Mouse (Mus musculus) left cerebral cortex, postnatal 4 days (tissue): ENCODE results near the gene Iqsec3. TPM values are rescaled to one million over a fixed set of nuclear protein-coding genes. Genes with fewer than 3 reads are reported as not detected.
"Not testable (repeated sequence)": the region's sequence is repeated elsewhere in the genome, so short reads cannot be mapped to it uniquely, and the experiment has no call there.

Experiments
- DNase-seq: peaks from one replicate; pipeline ENCODE4 v3.0.0-alpha.2; 2022
- intact Hi-C: fragments of 180-260 bp; cut with DNase I; formaldehyde crosslinking; loops from one replicate; pipeline ENCODE4 v1.15.1; 2025
- total RNA-seq, 2 experiments: library from RNA; stranded (reverse); gene quantifications; 2 replicates each; pipeline ENCODE4 v1.2.3; 2021

Iqsec3 gene
- total RNA-seq, 2 experiments from 2014 or later: 34.3 to 38.9 TPM

DNA sequence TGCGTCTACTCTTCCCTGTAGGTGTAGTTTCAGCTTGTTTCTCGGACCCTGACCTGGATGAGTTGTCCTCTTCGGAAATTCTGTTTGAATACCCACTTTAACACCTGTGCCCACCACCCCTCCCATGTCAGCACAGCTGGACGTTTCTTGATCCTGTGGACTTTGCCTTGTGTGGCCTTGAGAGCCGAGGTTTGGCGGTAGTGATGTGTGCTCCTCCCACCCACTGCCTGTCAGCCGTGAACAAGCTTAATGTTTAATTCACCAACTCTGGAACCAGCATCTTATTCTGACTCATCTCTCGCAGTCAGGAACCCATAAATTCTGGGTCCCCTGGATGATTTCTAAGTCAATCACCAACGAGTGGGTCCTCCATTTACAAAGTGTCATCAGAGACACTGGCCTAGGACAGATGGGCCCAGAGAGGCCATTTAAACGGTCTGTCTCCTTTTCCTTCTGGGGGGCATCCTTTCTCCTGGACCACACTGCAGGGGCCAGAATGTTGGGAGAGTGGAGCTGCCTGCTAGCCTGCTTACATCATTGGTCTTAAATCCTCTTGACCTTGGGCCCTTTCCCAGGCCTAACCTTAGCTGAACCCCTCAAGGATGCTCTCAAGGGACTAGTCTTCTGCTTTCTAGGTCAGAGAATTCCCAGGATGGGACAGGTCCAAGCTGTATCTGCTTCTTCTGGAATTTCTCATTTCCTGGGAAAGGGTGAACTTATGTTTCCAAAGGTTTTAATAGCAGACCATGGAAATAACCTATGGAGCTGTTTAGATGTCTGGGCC lies 102.1 kb downstream of the Iqsec3 start:
- intact Hi-C loops: no loop called here
- no peak for DNase-seq

DNA sequence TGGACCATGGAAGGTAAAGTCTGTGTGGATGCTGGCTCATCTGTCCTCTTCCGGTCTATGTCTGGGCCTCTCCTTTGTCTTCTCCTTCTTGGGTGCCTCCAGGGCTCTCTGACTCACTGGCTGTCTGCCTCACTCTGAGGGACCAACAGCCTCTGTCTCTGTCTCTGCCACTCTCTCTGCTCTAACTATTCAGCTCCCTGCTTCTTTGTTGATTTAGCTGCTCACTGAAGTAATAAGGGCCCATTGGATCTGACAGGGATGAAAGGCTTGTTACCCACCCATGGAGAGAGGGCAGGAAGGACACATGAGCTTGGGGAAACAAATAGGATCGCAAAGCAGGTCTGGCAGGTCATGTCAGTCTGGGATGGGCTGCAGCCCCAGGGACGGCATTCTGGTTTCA lies 106.4 kb downstream of the Iqsec3 start:
- no peak for DNase-seq
- intact Hi-C loops: no loop called here

DNA sequence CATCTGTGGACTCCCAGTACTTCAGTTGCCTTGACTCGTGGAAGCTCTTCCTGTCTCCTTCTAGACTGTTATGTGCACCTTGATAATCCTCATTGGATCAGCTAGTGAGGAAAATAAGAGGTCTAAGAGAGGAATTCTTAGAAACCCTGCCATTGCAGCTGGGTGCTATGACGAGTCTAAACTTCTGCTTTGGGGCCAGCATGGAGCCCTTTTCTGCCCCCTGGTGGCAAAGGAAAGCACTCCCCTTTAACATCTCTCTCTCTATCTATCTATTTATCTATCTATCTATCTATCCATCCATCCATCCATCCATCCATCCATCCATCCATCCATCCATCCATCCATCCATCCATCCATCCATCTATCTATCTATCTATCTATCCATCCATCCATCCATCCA lies 106.9 kb downstream of the Iqsec3 start:
- peak; percentile 21 for DNase-seq
- intact Hi-C loops: not testable (repeated sequence)

DNA sequence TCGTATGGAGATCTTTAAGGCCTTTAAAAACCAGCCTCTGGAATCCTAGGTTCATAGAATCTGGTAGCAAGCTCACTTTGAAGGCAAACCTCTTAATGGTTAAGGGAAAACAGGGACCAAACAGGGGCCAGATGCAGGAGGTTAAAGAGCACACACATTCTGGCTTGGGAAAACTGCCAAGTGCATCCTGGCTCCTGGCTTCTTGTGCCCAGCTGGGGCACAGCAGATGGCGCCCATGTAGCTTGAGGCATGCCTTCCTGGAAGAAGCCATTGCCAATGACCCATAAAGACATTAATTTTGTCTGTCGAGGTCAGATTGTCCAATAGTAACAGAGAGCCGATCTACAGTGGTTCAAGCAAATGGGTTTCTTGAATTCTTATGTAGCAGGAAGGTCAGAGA lies 109.5 kb downstream of the Iqsec3 start:
- DNase-seq: peak; percentile 46
- intact Hi-C loops: no loop called here

DNA sequence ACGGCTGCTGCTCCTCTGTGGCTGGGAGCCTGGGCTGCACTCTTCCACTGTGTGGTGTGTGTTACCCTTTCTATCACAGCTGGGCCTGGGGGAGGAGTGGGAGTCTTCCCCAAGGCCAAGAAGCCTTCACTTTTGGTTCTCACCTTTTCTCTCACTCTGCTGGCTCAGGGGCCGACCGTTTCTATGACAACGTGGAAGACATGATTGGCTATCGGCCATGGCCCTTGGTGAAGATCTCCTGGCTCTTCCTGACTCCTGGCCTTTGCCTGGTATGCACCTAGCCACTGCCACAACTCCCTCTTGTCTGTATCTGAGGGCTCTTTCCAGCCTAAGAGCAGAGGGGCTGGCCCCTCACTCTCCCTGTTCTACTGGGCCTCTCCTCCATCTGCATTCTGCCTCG lies 110.4 kb downstream of the Iqsec3 start:
- no peak for DNase-seq
- intact Hi-C loops: no loop called here

DNA sequence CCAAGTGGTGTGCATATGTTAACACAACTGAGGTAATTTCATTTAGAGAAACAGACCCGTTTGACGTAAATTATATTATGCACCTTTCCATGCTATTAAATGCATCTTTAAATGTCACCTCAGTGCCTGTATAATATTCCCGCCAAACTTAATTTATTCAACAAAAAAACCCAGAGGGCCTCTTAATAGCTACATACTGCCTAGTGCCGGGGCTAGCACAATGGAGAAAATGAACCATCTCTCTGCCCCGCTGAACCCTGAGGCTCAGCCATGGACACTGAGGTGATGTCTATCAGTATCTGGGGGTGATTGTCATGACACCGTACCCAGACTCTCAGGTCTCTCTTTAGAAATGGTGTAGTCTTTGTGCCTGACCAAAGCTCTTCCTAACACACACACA lies 116.2 kb downstream of the Iqsec3 start:
- intact Hi-C loops: no loop called here
- no peak for DNase-seq

DNA sequence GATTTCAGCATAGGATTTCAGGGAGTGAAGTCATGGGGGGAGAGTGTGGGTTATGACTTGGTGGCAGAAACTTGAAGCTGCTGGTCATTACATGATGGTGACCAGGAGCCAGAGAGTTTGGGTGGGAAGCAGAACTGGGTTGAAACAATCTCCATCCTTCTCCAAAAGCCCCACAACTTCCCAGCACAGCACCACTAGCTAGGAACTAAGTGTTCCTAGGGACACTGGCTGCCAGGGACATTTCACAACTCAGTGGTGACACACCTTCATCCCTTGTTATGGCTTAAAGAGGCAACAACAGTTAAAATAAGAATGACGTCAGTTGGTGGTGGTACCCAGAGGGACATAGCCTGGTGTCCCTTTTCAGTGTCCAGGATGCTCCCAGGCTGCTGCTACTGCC lies 117.4 kb downstream of the Iqsec3 start:
- intact Hi-C loops: no loop called here
- DNase-seq: no peak

DNA sequence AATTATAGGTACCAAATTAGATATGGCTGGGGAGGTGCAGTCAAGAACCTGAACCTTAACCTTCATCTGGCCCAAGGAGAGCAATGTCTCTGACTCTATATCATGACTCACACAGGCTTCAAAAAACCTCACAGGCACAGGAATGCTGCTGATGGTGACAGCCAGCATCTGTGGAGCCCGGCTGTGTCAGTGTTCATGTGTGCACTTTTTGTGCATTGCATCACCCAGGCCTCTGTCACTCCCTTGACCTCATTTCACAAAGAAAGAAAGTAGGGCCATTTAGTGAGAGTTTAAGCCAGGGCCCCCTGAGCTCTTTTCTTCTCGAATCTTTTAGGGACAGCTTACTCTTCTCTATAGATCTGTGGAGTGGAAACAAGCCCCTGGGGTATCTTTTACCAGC lies 121.2 kb downstream of the Iqsec3 start:
- intact Hi-C loops: no loop called here

DNA sequence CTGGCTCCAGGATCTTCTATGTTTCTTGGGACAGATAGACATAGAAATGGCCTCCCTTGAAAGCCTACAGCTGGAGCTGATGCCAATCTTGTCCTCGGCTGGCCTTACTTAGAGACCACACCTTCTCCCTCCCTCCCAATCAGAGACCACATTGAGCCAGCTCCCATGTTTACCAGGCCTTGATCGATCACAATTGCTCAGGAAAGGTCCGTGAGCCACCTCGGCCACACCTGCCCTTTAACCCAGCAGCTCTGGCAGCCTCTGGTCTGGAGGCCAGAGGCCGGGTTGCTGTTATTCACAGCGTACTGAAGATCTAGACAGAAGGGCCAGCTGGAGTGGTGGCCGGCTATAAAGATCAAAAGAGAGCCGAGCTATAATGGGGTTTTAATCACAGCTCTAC lies 127.0 kb downstream of the Iqsec3 start:
- intact Hi-C loops: no loop called here
- no peak for DNase-seq

More for the DNA sequence above, 121.2 kb downstream of the Iqsec3 start:
- DNase-seq: no peak

DNA sequence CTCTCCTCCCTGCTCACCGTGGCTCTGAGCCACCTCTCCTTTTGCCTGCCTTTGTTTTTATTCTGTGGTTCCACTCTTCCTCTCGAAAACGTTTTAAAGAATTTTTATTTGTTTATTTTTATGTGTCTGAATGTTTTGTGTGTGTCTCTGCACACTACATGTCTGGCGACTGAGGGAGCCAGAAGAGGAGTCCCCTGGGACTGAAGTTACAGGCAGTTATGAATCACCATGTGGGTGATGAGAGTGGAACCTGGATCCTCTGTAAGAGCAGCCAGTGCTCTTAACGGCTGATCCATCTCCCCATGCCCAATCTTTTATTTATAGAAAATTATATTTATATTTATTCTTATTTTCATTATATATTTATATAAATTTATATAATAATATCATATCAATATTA lies 129.1 kb downstream of the Iqsec3 start:
- DNase-seq: no peak
- intact Hi-C loops: no loop called here

DNA sequence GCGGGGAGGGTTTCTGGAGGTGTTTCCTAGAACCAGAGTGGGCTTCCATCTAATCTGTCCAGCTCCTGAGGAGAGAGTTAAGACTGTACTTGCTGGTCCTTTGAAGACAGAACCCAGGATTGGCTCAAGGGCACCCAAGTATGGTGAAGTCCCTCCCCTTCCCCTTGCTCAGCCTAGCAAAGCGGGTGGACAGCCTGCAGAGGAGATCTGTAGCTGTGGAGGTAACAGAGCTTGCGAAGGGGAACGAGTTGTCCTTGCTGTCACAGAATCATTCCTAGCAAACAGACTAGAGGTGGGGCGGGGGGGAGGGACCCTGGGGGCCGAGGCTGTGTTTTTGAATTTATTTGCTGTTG lies 129.7 kb downstream of the Iqsec3 start:
- intact Hi-C loops: no loop called here
- DNase-seq: no peak

DNA sequence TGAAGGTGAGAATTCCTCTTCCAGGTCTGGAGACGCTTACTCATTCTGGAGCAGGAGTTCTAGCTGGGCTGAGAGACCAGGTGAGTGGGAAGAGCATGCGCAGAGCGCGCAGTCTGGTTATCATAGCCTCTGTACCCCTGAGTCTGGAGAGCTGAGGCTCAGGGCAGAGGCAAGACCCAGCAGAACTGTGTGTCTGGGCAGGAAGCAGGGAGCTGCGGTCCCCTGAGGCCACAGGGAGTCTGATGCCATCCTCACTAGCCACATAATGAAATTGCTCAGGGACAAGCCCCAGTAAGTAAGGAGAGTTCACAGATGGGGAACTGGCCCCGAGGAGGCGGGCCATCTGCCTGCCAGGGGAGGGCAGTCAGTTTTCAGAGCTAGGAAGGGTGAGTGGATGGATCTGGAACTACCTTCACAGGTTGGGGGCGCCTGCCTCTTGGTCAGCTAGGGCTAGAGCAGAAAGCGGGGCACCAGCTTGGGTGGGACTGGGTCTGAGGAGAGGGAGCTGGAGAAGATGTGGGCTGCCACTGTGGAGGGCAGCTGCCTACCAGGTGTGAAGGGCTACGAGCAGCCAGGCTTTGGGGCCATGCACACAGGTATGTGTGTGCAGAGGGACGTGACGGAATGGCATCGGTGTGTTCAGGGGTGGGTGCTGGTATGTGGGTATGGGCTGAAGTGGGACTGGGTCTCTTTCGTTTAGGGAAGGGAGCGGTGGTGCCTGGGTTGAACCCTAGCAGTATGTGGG lies 130.3 kb downstream of the Iqsec3 start, which contains the start of gene Slc6a12:
TSS of gene Slc6a12 (plus strand) at position 51 of the 745 bp plus-strand sequence.
- DNase-seq: no peak
- intact Hi-C loops: no loop called here

DNA sequence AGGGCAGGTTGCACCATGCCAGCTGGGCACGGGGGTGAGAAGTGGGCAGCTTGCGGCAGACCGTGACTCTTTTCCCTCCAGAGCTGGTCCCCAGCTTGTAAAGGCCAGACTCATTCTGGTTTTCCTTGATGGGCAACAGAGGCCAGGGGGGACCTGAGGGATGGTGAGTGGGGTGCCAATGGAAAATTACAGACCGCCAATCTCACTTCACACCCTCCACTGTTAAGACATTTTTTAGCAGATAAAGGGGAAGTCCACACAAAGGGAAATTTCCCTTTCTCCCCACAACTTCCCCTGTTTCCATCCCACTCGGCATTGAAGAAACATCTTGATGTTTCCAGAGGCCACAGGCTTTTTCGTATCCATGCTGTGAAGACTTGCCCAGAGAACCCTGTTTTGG lies 131.8 kb downstream of the Iqsec3 start:
- intact Hi-C loops: no loop called here
- DNase-seq: no peak

DNA sequence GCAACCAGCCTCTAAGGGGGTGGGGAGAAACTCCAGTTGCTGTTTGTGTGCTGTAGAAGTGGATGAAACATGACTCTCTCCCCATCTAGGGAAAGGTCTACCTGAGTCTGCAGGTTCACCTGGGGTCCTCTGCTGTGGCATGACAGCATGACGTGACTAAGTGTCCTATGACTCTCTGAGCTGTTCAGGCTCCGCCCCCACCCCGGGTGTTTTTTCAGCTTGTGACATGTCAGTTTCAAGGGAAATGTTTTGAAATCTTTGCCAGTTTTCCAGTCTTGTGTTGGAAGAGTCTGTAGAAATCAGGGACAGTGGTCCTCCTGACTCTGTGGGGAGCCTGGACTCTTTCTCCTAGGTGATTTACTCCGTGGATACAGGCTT lies 135.0 kb downstream of the Iqsec3 start:
- no peak for DNase-seq
- intact Hi-C loops: loop anchor here (5.0 kb wide), 1 partner anchor 194 kb away; no protein-coding TSS in a partner anchor

DNA sequence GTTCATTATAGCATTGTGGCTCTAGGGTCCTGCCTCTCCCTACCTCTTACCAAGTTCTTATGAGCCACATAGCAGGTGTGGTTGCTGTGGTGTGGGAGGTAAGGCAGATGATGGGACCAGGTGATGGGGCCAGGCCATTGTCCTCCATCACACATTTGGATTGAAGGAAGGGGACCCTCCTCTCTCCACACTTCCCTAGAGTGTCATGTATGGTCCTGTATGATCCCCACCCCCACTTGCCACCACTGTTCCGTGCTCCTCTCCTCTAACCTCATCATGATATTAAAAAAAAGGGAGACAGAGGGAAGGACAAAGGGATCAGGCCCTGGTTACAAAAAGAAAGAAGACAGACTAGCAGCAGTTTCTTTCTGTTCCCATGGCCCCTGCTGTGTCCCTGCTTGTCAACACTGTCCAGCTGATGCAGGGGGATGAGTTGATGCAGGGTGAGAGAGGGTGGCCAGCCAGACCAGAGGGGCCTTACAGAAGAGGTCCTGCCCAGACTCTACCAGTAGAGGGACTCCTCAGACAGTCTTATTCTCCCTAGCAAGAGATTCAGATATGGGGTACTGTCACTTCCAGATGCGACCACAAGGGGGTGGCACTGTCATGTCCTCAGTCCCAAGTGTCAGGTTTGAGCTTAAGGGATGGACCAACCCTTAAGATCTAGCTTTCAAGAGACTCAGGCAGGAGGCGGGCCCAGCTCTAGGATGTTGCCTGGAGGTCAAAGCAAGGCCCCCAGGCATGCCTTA lies 135.5 kb downstream of the Iqsec3 start:
- intact Hi-C loops: loop anchor here (5.0 kb wide), 1 partner anchor 194 kb away; no protein-coding TSS in a partner anchor
- DNase-seq: peak; percentile 89

DNA sequence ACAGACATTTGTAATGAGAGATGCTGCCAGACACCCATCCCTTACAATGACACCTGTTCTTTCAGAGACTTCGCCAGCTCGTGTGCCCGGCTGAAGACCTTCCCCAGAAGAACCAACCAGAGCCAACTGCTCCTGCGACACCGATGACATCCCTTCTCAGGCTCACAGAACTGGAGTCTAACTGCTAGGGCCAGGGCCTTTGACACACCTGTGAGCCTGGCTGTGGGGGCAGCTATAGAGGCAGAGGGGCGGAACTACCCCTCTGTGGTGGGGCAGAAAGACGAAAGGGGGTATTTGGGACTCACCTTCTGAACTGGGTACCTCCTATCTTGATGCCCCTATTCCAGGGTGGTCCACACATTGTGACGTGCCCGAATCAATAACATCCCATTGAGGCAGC lies 136.2 kb downstream of the Iqsec3 start:
- no peak for DNase-seq
- intact Hi-C loops: loop anchor here (5.0 kb wide), 1 partner anchor 195 kb away; no protein-coding TSS in a partner anchor

DNA sequence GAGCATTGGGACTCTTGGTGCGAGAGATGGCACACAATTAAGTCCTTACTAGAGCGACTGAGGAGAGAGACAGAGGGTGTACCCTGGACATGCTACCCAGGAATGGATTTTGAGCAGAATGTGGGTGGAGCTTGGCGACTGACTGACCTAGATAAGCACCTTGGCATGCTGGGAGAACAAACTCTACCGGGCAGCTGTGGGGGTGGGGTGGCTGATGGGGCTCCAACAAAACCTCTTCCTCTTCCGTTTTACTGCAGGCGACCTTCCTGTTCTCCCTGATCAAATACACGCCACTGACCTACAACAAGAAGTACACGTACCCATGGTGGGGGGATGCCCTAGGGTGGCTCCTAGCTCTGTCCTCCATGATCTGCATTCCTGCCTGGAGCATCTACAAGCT lies 136.9 kb downstream of the Iqsec3 start:
- no peak for DNase-seq
- intact Hi-C loops: loop anchor here (5.0 kb wide), 1 partner anchor 196 kb away; no protein-coding TSS in a partner anchor

DNA sequence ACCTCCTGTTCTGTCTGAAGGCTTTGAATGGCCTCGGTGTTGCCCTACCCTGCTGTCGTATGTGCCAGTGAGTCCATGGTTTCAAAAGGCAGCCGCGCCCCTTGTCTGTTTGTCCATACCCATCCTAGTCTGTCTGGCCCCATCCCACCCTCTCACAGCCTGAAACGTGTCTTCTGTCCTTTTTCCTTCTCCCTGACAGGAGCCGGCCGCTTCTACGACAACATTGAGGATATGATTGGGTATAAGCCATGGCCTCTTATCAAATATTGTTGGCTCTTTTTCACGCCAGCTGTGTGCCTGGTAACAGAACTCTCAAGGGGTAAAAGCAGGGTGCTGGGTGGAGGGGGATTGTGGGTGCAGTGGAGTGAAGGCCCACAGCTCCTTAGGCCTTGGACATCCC lies 137.6 kb downstream of the Iqsec3 start:
- intact Hi-C loops: loop anchor here (5.0 kb wide), 1 partner anchor 196 kb away; no protein-coding TSS in a partner anchor
- DNase-seq: no peak

DNA sequence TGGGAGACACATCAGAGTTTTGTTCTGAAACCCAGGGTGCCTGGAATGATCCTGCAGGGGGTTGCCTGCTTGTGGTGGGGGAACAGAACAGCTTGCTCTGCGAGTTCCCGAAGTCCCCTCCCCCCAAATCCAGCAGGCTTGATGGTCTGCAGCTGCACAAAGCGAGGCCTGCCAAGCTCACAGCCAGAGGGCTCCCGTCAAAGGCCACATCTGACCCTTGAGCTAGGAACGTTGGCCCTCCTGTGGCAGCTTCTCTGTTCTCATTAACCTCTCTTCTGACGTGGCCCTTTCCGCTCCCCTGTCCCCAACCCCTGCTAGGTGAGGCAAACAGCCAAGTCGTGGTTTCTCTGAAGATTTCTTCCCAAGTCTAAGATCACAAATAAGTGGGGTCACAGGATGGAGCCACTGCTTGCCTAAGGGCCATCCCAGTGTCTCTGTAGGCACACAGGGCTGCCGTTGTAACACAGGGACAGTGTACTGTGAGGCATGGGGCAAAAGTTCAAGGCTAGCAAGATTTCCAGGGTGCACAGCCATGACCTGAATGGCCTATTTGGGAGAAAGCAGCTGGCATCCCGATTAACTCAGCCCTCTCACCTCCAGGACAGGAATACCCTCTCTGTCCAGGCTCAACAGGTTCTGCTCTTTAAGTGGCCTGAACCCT lies 143.5 kb downstream of the Iqsec3 start:
- intact Hi-C loops: no loop called here
- peak; percentile 71 for DNase-seq

DNA sequence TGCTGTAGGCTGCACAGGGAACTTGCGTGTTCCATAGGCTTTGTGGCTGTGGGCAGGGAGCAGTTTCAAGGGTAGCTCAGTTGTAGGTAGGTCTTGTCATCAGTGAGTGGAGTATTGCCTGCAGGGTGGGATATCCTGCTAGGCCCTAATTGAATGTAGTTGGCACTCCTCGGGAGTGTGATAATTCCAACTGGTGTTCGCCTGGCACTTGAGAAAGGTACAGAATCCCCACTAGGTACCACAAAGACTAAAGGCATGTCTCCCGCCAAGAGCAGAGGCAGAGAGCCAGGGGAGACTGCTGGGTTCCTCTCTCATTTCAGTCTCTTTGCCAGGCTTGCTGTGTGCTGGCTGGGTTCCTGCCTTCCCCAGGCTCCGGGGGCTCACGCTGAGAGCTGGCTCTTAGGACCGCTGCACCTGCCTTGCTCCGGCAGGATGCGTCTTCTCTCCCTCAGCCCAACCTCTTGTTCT lies 145.0 kb downstream of the Iqsec3 start:
- DNase-seq: peak; percentile 88
- intact Hi-C loops: no loop called here
